Comparison of ENCODE assay signal across 10 mouse cellular contexts in genomic region chr1:153265066-153265465, GRCm38 (mm10).
DNase-seq lines count a peak whose midpoint lies in the region; ATAC-seq and TF ChIP-seq lines count a peak whose summit lies in the region.
"Had no signal": no experiment of that assay in that cellular context is flagged by ENCODE, and none has a peak within 500 bp of the region (broad histone marks: within the 10 kb centered on the region; RNA-seq: fewer than 3 reads in every experiment).

No protein-coding gene starts in this region.

- WGBS in kidney, postnatal 0 days = 28% methylated on average over 7 of the region's 7 CpGs
- 49% methylated on average over 7 of the region's 7 CpGs for WGBS in embryonic facial prominence, embryonic 11.5 days
- 31% methylated on average over 7 of the region's 7 CpGs for WGBS in hindbrain, embryonic 11.5 days
- 16% methylated on average over 7 of the region's 7 CpGs for WGBS in midbrain, embryonic 13.5 days

- peak; percentile 66 for DNase-seq in kidney, postnatal 0 days (ENCODE audit: low spot score)
- no peak for DNase-seq in kidney, postnatal 14 days
- peak; percentile 25 for DNase-seq in embryonic facial prominence, embryonic 11.5 days (ENCODE audit: low spot score)
- DNase-seq in hindbrain, embryonic 11.5 days (ENCODE audit: low spot score) = no peak
- DNase-seq in cerebellum, postnatal 4 days (ENCODE audit: low spot score in 2 of 2) = no peak
- DNase-seq in layer of hippocampus, postnatal 10 days (ENCODE audit: low spot score in 2 of 2) = no peak

- peaks cover 15% of the 10 kb centered on the region; the same call in 1 of the 2 replicates for H3K36me3 ChIP-seq in kidney, postnatal 0 days (ENCODE audit: insufficient read depth, low read length)
- no peaks in the 10 kb centered on the region for H3K36me3 ChIP-seq in embryonic facial prominence, embryonic 11.5 days (replicated peaks; ENCODE audit: control insufficient read depth, insufficient read depth, low read depth, low read length)
- no peaks in the 10 kb centered on the region for H3K36me3 ChIP-seq in hindbrain, embryonic 11.5 days (ENCODE audit: control insufficient read depth, insufficient read depth, low read length)
- H3K36me3 ChIP-seq in midbrain, embryonic 13.5 days = peaks cover 4% of the 10 kb centered on the region; the same call in 1 of the 2 replicates

- ATAC-seq in kidney, postnatal 0 days (replicated peaks; ENCODE audit: low FRiP score, low read depth) = no peak
- no peak for ATAC-seq in embryonic facial prominence, embryonic 11.5 days (replicated peaks; ENCODE audit: insufficient number of reproducible peaks, low FRiP score, low TSS enrichment, low read depth)
- ATAC-seq in hindbrain, embryonic 11.5 days (ENCODE audit: low FRiP score) = no peak
- ATAC-seq in midbrain, embryonic 13.5 days = no peak
- no peak for ATAC-seq in erythroblast, adult 5-6 weeks (replicated peaks; ENCODE audit: low FRiP score, poor library complexity, severe bottlenecking)

- peaks cover 19% of the 10 kb centered on the region for H3K4me1 ChIP-seq in kidney, postnatal 0 days (replicated peaks; ENCODE audit: insufficient read depth, low read length)
- 0 out of 2 replicates have a peak, but pooled peaks cover 2% of the 10 kb centered on the region for H3K4me1 ChIP-seq in embryonic facial prominence, embryonic 11.5 days (ENCODE audit: control insufficient read depth, insufficient read depth, low read length)
- no peaks in the 10 kb centered on the region for H3K4me1 ChIP-seq in hindbrain, embryonic 11.5 days (replicated peaks; ENCODE audit: control insufficient read depth, insufficient read depth, low read length)
- H3K4me1 ChIP-seq in midbrain, embryonic 13.5 days (replicated peaks) = peaks cover 27% of the 10 kb centered on the region
- H3K4me1 ChIP-seq: megakaryocyte, embryonic 14.5 days had no signal

- H3K4me3 ChIP-seq in kidney, postnatal 0 days (replicated peaks; ENCODE audit: low read depth, low read length) = no peak overlapping the region
- H3K4me3 ChIP-seq in embryonic facial prominence, embryonic 11.5 days (ENCODE audit: low read depth, low read length) = no peak overlapping the region
- no peak overlapping the region for H3K4me3 ChIP-seq in hindbrain, embryonic 11.5 days (ENCODE audit: low read depth, low read length)
- H3K4me3 ChIP-seq in midbrain, embryonic 13.5 days (replicated peaks) = no peak overlapping the region
- H3K4me3 ChIP-seq: forebrain, embryonic 12.5 days; megakaryocyte, embryonic 14.5 days had no signal

- no peaks in the 10 kb centered on the region for H3K27me3 ChIP-seq in kidney, postnatal 0 days (ENCODE audit: insufficient read depth, low read length)
- no peaks in the 10 kb centered on the region for H3K27me3 ChIP-seq in embryonic facial prominence, embryonic 11.5 days (ENCODE audit: control insufficient read depth, insufficient read depth, low read length)
- H3K27me3 ChIP-seq in hindbrain, embryonic 11.5 days (ENCODE audit: control insufficient read depth, insufficient read depth, low read length) = no peaks in the 10 kb centered on the region
- H3K27me3 ChIP-seq in midbrain, embryonic 13.5 days = no peaks in the 10 kb centered on the region
- H3K27me3 ChIP-seq: forebrain, embryonic 12.5 days; megakaryocyte, embryonic 14.5 days had no signal

- no peak overlapping the region for H3K4me2 ChIP-seq in kidney, postnatal 0 days (ENCODE audit: low read length)
- no peak overlapping the region for H3K4me2 ChIP-seq in embryonic facial prominence, embryonic 11.5 days (ENCODE audit: low read depth, low read length)
- no peak overlapping the region for H3K4me2 ChIP-seq in hindbrain, embryonic 11.5 days (replicated peaks; ENCODE audit: low read depth, low read length)
- no peak overlapping the region for H3K4me2 ChIP-seq in midbrain, embryonic 13.5 days (replicated peaks)
- H3K4me2 ChIP-seq: forebrain, embryonic 12.5 days had no signal

- peak overlapping the region; percentile 70 for H3K27ac ChIP-seq in kidney, postnatal 0 days
- H3K27ac ChIP-seq in embryonic facial prominence, embryonic 11.5 days (replicated peaks; ENCODE audit: low read depth, low read length) = no peak overlapping the region
- H3K27ac ChIP-seq in hindbrain, embryonic 11.5 days (ENCODE audit: low read depth, low read length) = peak overlapping the region; percentile 27; the same call in 1 of the 2 replicates
- peak overlapping the region; percentile 39; the same call in 1 of the 2 replicates for H3K27ac ChIP-seq in midbrain, embryonic 13.5 days

- H3K9me3 ChIP-seq in kidney, postnatal 0 days (replicated peaks; ENCODE audit: low read length) = no peaks in the 10 kb centered on the region
- no peaks in the 10 kb centered on the region for H3K9me3 ChIP-seq in embryonic facial prominence, embryonic 11.5 days (replicated peaks; ENCODE audit: control insufficient read depth, low read length)
- H3K9me3 ChIP-seq in hindbrain, embryonic 11.5 days (ENCODE audit: control insufficient read depth, low read length) = no peaks in the 10 kb centered on the region
- H3K9me3 ChIP-seq in midbrain, embryonic 13.5 days = no peaks in the 10 kb centered on the region
- H3K9me3 ChIP-seq: forebrain, embryonic 12.5 days; megakaryocyte, embryonic 14.5 days had no signal

- TF ChIP-seq CTCF in kidney, postnatal 0 days (IDR thresholded peaks at IDR 0.05; ENCODE audit: low read depth) = no peak

- no peak overlapping the region for H3K9ac ChIP-seq in kidney, postnatal 0 days (ENCODE audit: low read depth, low read length)
- no peak overlapping the region for H3K9ac ChIP-seq in embryonic facial prominence, embryonic 11.5 days (replicated peaks; ENCODE audit: low read length)
- H3K9ac ChIP-seq in hindbrain, embryonic 11.5 days (ENCODE audit: low read depth, low read length) = no peak overlapping the region
- no peak overlapping the region for H3K9ac ChIP-seq in midbrain, embryonic 13.5 days (replicated peaks)
- H3K9ac ChIP-seq: forebrain, embryonic 12.5 days had no signal

Comparison
In these comparisons a context has a peak if more than half of its experiments do, and no peak if none do; other contexts are left out.
1. DNase-seq: peak in kidney, postnatal 0 days (single experiment) and embryonic facial prominence, embryonic 11.5 days (single experiment); none in kidney, postnatal 14 days (single experiment), hindbrain, embryonic 11.5 days (single experiment), cerebellum, postnatal 4 days (0 of 2) and layer of hippocampus, postnatal 10 days (0 of 2).